In genomic region chr10:84756435-84757095, GRCm38 (mm10) we compare ENCODE assay signal across 8 mouse cellular contexts. TPM values are rescaled to one million over a fixed set of nuclear protein-coding genes. Genes with fewer than 3 reads are reported as not detected.
DNase-seq lines count a peak whose midpoint lies in the region; ATAC-seq and TF ChIP-seq lines count a peak whose summit lies in the region.

No protein-coding gene starts in this region.

- H3K27me3 ChIP-seq in embryonic facial prominence, embryonic 12.5 days, result peaks cover 91% of the 10 kb centered on the region
- H3K27me3 ChIP-seq in intestine, embryonic 14.5 days (replicated peaks; ENCODE audit: control insufficient read depth, insufficient read depth, low read length), result peaks cover 99% of the 10 kb centered on the region
- H3K27me3 ChIP-seq in neural tube, embryonic 12.5 days (replicated peaks), result peaks cover 61% of the 10 kb centered on the region

- TF ChIP-seq CTCF in lung, adult 2 months (IDR thresholded peaks at IDR 0.05; ENCODE audit: insufficient read depth, low read length), result no peak

- no peak for ATAC-seq in embryonic facial prominence, embryonic 12.5 days (ENCODE audit: insufficient number of reproducible peaks, insufficient read depth, low FRiP score, low TSS enrichment)
- ATAC-seq in intestine, embryonic 14.5 days (replicated peaks; ENCODE audit: low FRiP score, low TSS enrichment, low read depth), result no peak
- ATAC-seq in neural tube, embryonic 12.5 days (ENCODE audit: low FRiP score, low read depth), result no peak
- ATAC-seq in cerebellum, adult (ENCODE audit: insufficient number of reproducible peaks, low FRiP score, low TSS enrichment), result no peak

- H3K4me2 ChIP-seq in embryonic facial prominence, embryonic 12.5 days (replicated peaks), result peak overlapping the region; percentile 67
- peak overlapping the region; percentile 41 for H3K4me2 ChIP-seq in intestine, embryonic 14.5 days (ENCODE audit: low read length)
- H3K4me2 ChIP-seq in neural tube, embryonic 12.5 days (replicated peaks), result peak overlapping the region; percentile 71

- peak; percentile 13 for DNase-seq in lung, adult 2 months
- DNase-seq in lung, postnatal 25 days (ENCODE audit: low spot score), result no peak
- peak; percentile 75 for DNase-seq in intestine, embryonic 14.5 days (ENCODE audit: low spot score)
- no peak for DNase-seq in cerebellum, postnatal 14 days
- DNase-seq in layer of hippocampus, adult 8-10 months (ENCODE audit: low spot score in 2 of 2), result no peak

- H3K9me3 ChIP-seq in embryonic facial prominence, embryonic 12.5 days, result no peaks in the 10 kb centered on the region
- no peaks in the 10 kb centered on the region for H3K9me3 ChIP-seq in intestine, embryonic 14.5 days (ENCODE audit: control insufficient read depth, low read length)
- H3K9me3 ChIP-seq in neural tube, embryonic 12.5 days, result no peaks in the 10 kb centered on the region

- peaks cover 4% of the 10 kb centered on the region for H3K4me1 ChIP-seq in lung, adult 2 months (ENCODE audit: control insufficient read depth, insufficient read depth, low read length)
- H3K4me1 ChIP-seq in embryonic facial prominence, embryonic 12.5 days, result peaks cover 36% of the 10 kb centered on the region
- peaks cover 26% of the 10 kb centered on the region for H3K4me1 ChIP-seq in intestine, embryonic 14.5 days (replicated peaks; ENCODE audit: control insufficient read depth, insufficient read depth, low read length)
- H3K4me1 ChIP-seq in neural tube, embryonic 12.5 days, result peaks cover 56% of the 10 kb centered on the region

- H3K9ac ChIP-seq in embryonic facial prominence, embryonic 12.5 days, result no peak overlapping the region
- H3K9ac ChIP-seq in intestine, embryonic 14.5 days (ENCODE audit: low read length), result no peak overlapping the region
- H3K9ac ChIP-seq in neural tube, embryonic 12.5 days, result peak overlapping the region; percentile 83

- 3% methylated on average over 42 of the region's 42 CpGs for WGBS in lung, adult 2 months
- WGBS in embryonic facial prominence, embryonic 12.5 days, result under 1% methylated on average over 42 of the region's 42 CpGs
- under 1% methylated on average over 42 of the region's 42 CpGs for WGBS in intestine, embryonic 14.5 days
- WGBS in neural tube, embryonic 12.5 days, result under 1% methylated on average over 42 of the region's 42 CpGs

- no peaks in the 10 kb centered on the region for H3K36me3 ChIP-seq in embryonic facial prominence, embryonic 12.5 days
- H3K36me3 ChIP-seq in intestine, embryonic 14.5 days (ENCODE audit: control insufficient read depth, insufficient read depth, low read length), result no peaks in the 10 kb centered on the region
- H3K36me3 ChIP-seq in neural tube, embryonic 12.5 days, result no peaks in the 10 kb centered on the region

- no peak overlapping the region for H3K4me3 ChIP-seq in lung, adult 2 months (replicated peaks; ENCODE audit: extremely low read depth, low read depth, low read length)
- peak overlapping the region; percentile 36 for H3K4me3 ChIP-seq in embryonic facial prominence, embryonic 12.5 days
- H3K4me3 ChIP-seq in intestine, embryonic 14.5 days (ENCODE audit: low read depth, low read length), result peak overlapping the region; percentile 18
- H3K4me3 ChIP-seq in neural tube, embryonic 12.5 days, result peak overlapping the region; percentile 60

- no peak for TF ChIP-seq POLR2A in lung, adult 2 months (IDR thresholded peaks at IDR 0.05; ENCODE audit: borderline replicate concordance, extremely low read depth, low read depth, low read length)

- H3K27ac ChIP-seq in embryonic facial prominence, embryonic 12.5 days, result no peak overlapping the region
- no peak overlapping the region for H3K27ac ChIP-seq in intestine, embryonic 14.5 days (ENCODE audit: low read depth)
- peak overlapping the region; percentile 75 for H3K27ac ChIP-seq in neural tube, embryonic 12.5 days

RNA-seq across cellular contexts. Expression of gene Rfx4, which starts 0.7 kb away (rescaled TPM):
- polyA plus RNA-seq in lung, adult 2 months (2012; rRNA removed), result 0.05 and 0.13 TPM in 2 replicates
- 1.9 and 2.0 TPM in 2 replicates for polyA plus RNA-seq in embryonic facial prominence, embryonic 12.5 days (2016; fragmentation: Nextera tagmentation; extraction: Ambion mirVana)
- not detected in 2 replicates for polyA plus RNA-seq in intestine, embryonic 14.5 days (2014; fragmentation: Nextera tagmentation; extraction: Ambion mirVana)
- 40.6 and 46.0 TPM in 2 replicates for polyA plus RNA-seq in neural tube, embryonic 12.5 days (2016; fragmentation: Nextera tagmentation; extraction: Ambion mirVana)
- 10 to 100 TPM; 10.9 to 12.7 (median 12.3) TPM for total RNA-seq in layer of hippocampus, adult 8-10 months (2022)

Comparison
In these comparisons a context has a peak if more than half of its experiments do, and no peak if none do; other contexts are left out.
1. DNase-seq: peak in lung, adult 2 months (single experiment) and intestine, embryonic 14.5 days (single experiment); none in lung, postnatal 25 days (single experiment), cerebellum, postnatal 14 days (0 of 2) and layer of hippocampus, adult 8-10 months (0 of 2).
2. RNA of gene Rfx4, which starts 0.7 kb away (polyA plus RNA-seq): 40.6 to 46.0 TPM in neural tube, embryonic 12.5 days; 1.9 to 2.0 TPM in embryonic facial prominence, embryonic 12.5 days, 0.05 to 0.13 TPM in lung, adult 2 months and not detected in intestine, embryonic 14.5 days; every median in the first group is over 10 times any median in the second.
3. Peak in every context shown above with its lines, with median percentiles within 50 percentile points of each other: H3K4me2 ChIP-seq.